Mouse (Mus musculus) right cerebral cortex, postnatal 36 days (tissue): ENCODE results near the gene Gm10840.
A peak's percentile ranks its signal among the peaks of the same experiment; 100 is the strongest.

Experiments
- DNase-seq, 2 experiments: peaks; one replicate each; pipeline ENCODE4 v3.0.0; 2022; ENCODE audit warnings: low spot score in 2 of 2, mixed read lengths in 1 of 2

Gm10840 gene

GRCm38 (mm10) chr11:106159921-106160840, 469 bp upstream of the Gm10840 start:
- peak; percentile 78 to 79 for DNase-seq

GRCm38 (mm10) chr11:106162237-106162636, 1.6 kb downstream of the Gm10840 start:
- no peak for DNase-seq

GRCm38 (mm10) chr11:106163546-106163945, 2.9 kb downstream of the Gm10840 start:
- no peak for DNase-seq

DNA sequence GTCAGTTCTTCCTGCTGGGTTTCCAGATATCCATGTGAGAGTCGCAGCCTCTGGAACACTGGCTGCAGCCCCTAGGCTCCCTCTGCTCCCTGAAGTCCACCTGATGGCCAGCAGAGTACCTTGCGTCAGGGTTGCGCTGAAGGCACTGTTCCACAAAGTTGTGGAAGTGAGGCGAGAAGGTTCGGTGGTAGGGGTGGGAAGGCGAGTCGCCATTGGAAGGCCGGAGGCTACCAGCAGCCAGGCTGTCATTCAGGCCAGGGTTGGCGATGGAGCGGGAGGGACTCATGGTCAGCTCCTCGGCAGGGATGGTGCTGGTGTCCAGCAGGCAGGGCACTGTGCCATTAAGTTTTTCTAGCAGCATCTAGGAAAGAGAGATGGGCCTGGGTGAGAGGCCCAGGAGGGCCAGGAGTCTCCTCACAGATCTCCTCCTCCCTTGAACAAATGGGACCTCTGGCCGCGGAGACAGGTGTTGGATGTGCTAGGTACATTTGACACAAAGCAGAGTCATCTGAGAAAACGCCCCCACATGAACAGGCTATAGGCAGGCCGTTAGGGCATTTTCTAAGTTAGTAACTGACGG, 4.0 kb downstream of the Gm10840 start:
- no peak for DNase-seq

DNA sequence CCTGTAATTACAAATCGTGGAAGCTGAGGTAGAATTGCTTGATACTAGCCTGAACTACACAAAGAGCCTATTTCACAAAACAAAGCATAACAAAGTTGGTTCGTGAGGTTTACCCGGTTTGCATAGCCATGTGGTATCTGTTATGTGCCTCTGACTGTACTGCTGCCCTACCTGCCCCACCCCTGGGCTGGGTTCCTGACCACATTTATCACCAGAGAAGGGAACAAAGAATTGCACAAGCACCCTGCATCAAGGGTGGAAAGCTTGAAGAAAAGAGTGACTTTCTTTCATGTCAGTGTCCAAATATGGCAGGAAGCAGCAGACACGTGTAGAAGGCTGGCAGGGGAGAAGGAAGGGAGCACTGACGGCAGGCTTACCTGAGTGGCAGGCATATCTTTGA, 6.8 kb downstream of the Gm10840 start:
- no peak for DNase-seq

DNA sequence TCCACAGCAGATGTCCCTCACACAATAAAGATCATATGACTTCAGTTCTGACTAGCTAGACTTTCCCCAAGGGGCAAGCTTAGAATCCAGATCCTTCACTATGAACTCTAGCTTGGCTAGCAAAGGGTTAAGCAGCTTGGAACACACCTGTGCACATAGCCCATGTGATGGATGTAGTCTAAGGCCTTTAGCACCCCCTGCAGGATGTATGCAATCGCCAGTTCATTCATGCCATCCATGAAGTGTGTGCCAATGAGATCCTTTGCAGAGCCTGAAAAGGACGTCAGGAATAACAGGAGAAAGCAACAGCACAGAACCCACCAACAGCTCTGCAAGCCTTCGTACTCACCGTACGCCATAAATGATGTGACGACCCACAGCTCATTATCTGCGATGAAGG, 10.2 kb downstream of the Gm10840 start:
- DNase-seq, result no peak

DNA sequence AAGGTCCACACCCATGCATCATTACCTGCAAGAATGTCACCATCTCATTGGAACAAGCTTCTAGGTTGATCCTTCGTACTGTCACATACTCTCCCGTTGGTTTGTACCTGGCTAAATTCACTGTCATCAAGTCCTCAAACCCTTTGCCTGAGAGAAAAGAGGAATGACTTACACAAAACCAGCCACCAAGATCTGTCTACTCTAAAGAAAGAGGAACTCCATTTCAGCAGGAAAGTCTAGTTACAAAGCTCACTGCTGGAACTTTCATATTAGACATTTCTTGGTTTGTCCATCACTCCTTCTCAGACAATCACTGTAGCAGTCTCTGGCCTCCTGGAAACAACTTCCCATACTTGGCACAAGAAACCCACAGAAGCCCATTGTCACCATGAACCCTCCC, 12.6 kb downstream of the Gm10840 start:
- DNase-seq, result no peak

DNA sequence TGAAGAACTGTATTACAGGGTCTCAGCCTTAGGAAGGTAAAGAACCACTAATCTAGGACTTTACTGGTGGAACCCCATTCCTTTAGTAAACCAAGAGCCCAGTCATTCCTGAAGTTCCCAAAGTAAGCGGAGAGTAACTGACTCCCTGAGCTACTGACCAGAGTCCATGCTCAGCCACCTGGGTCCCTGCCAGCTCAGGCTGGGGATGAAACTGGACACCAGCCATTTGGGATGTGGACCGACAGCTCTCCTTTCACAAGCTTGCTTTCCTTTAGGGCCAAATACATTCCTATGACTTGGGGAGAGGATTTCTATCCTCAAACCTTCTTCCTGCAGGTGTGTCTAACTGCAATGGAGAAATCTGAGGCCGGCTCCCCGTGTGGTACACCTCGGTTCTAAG, 13.7 kb downstream of the Gm10840 start:
- DNase-seq, result no peak

- DNase-seq, result no peak
Observed at GRCm38 (mm10) chr11:106175081-106175480, 14.4 kb downstream of the Gm10840 start.

DNA sequence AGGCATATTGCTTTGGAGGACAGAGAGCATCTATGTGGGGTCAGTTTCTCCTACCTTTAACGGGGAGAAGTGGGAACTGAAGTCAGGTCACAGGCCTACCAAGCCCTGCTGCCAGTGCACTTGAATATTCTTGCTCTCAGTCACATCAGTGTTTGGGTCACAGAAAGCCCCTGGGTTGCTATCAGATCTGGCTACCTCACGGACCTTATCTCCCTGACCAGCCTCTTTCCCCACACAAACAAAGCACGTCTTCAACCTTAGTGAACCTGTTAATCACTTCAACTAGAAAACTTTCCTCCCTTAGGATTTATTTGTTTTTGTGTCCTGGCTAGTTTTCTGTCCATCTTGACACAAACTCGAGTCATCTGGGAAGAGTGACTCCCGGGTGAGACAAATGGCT, 15.7 kb downstream of the Gm10840 start:
- no peak for DNase-seq

- no peak for DNase-seq
Observed at GRCm38 (mm10) chr11:106178036-106178782, 17.6 kb downstream of the Gm10840 start.

DNA sequence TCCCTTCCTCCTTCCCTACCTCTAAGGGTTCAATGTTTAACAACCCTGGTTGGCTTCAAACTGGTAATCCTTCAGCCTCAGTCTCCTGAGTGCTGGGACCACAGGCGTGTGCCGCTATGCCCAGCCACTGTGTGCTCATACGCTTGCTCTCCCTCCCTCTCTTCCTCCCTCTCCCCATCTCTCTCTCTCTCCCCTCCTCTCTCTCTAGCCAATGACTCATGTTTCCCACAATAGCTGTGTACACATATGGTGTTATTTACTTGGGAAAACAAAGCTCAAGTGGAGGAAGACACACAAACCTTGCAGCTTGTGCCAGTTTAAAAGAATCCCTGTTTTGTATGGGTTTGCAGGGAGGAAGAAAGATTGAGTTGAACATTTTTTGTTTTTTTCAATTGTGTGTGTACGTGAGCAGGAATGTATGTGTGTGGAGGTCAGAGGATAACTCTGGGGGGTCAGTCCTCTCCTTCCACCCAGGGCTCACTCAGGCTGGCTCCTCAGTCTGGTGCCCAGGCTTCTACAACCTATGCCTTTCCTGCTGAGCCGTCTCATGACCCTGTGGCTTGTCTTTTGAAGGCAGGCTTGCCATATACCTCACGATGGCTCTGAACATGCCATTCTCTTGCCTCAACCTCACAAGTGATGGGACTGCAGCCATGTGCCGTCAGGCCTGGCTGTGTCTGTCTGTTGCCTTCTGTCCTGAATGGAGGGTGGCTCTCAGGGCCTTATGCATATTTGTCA, 19.2 kb downstream of the Gm10840 start:
- no peak for DNase-seq

- no peak for DNase-seq
Observed at GRCm38 (mm10) chr11:106180449-106180801, 19.8 kb downstream of the Gm10840 start.

DNA sequence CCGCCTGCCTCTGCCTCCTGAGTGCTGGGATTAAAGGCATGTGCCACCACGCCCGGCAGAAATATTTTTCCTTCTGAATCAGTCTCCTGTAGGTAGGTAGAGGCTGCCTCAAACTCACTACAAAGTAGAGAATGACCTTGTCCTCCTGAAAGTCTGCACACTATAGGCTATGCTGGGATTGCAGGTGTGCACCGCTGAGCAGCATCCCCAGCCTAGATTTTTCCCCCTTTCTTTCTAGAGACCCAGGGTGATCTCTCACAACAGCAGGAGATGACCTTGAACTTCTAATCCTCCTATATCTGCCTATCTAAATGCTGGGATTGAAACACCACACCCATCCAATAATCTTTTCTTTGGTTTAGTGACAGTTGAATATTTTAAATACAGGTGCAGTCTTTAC, 26.7 kb downstream of the Gm10840 start:
- no peak for DNase-seq

- no peak for DNase-seq
Observed at GRCm38 (mm10) chr11:106191716-106192115, 31.1 kb downstream of the Gm10840 start.

DNA sequence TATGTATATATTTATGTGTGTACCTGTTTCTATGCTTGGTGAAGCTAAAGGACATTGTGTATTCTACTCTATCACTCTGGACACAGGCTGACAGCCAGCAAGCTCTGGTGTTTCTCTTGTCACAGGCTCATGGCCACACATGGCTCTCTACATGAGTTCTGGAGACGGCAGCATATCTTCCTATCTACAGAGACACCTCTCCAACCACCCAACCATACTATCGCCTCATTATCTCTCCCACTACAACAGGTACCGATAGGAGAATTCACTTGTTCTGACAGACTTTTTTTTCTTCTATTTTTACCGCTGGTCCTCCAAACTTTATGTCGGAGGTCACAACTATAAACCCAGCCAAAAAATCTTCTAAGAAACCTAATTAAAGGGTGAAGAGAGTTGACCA, 31.6 kb downstream of the Gm10840 start:
- no peak for DNase-seq

DNA sequence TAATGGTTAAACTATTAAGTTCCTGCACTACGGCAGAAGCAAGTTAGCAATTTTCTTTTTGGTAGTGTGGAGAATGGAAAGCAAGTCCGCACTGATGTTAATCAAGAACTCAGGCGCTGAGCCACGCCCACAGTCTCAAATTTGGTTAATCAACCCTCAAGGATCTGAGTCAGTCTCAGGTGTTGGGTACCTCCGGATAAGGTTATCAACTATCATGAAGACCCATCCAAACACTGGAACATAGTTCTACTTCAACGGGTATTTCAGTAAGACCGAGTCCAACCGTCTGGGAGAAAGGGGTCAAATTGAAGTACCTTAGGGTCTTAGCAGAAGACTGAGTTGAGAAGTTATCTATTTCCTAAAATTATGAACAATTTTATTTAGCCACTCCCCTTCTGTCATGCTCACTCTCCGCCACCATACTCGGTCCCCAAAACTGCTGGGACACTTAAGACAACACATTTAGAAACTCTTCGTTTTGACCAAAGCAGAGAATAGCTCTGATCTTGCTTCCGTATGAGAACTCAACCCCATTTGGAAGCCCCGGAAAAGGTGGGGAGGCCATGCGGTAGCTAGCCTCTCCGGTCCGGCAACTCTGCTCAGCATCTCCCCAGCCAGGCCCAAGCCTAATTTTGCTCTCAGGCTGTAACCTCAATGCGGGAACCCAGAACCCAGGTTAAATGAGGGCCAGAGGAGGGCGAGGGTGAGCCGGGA, 32.2 kb downstream of the Gm10840 start:
- no peak for DNase-seq

DNA sequence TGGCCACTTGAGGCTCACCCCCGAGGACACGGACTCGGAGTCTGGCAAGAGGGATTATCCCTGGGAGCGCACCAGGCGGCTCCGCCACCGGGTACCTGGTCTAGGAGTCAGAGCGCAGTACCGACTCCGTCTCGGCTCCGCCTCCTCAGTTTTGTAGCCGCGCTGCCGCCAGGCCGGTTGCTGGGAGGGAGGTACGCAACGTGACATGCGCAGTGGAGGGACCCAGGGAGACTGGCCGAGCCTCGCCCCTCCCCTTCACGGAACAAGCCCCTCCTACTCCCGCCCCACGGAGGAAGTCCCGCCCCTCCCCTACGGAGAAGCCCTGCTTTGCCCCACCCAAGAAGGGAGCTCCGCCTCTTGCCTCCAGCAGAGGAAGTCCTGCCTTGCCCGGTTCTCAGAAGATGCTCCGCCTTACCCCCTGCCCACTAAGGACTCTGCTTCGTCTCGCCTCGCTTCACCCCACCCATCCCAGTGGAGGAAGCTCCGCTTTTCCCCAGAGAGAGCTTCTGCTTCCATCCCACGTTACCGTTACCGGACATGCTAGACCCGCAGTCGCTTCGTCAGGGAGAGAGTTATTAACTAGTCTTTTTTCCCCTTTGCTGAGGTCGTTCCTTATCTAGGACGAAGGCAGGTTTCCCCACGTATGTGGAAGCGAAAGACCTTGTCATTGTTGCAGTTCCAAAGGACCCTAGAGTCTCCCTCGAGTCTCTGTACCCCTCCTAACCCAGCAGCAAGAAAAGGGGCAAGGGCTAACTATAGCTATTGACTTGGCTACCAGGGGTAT, 32.9 kb downstream of the Gm10840 start:
- peak; percentile 94 to 95 for DNase-seq

DNA sequence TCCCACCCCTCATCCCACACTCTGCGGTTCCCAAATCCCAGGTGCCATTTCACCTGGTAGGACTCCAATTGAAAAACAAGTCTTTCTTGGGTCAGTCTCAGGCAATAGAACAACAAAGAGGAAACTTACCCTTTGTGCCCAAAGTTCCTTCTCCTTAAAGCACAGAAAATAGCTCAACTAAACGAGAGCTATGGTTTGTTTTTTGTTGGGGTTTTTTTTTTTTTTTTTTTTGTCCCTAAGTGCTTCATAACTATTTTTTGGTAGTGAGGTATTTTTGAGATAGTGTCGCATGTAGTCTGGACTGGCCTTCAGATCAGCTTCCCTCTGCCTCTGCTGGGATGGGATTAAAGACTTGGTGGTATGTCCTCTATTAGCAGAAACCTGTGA, 33.5 kb downstream of the Gm10840 start:
- DNase-seq, result no peak

DNA sequence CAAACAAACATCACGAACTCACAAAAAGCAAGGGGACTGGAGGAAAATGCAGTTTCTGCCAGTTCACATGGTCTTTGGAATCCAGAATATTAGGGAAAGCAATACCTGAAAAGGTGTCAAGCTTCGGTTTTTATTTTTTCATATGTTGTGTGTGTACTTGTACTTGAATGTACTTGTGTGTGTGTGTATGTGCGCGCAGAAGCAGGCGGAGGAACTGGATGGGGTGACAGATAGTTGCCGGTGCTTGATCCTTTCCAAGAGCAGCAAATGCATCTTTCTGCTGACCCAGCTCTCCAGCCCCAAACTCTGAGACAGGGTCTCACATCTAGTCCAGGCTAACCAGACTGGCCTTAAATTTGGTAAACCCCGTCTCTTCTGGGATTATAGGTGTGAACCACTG, 34.2 kb downstream of the Gm10840 start:
- DNase-seq, result no peak

GRCm38 (mm10) chr11:106195341-106195740, 34.7 kb downstream of the Gm10840 start:
- no peak for DNase-seq
